Mouse (Mus musculus): ENCODE measurements at regions not wholly inside any gene's neighbourhood (a gene's known extent, or its start where the extent isn't known, plus 50 kb on each side); places are given as distances from the start of the nearest gene placed in this dataset.

- Histone ChIP-seq H3K4me3 (replicated peaks; ENCODE audit: control insufficient read depth, low read depth, low read length) (no peak overlapping the region), H3K27ac (ENCODE audit: control insufficient read depth, insufficient read depth, low read depth, low read length, poor library complexity) (no peak overlapping the region), H3K4me1 (ENCODE audit: control insufficient read depth, insufficient read depth, low read length) (no peaks in the 10 kb centered on the region)
- 86% methylated on average over 1 of the region's 1 CpGs for WGBS
- TF ChIP-seq CTCF (IDR thresholded peaks at IDR 0.05; ENCODE audit: control insufficient read depth, insufficient read depth, low read length), result no peak
- no peak for TF ChIP-seq POLR2A (IDR thresholded peaks at IDR 0.05; ENCODE audit: borderline replicate concordance, control insufficient read depth, low read depth, low read length)
These were observed 50.8 kb upstream of the Fhl2 start for GRCm38 (mm10) chr1:43247609-43248008.

- no peak overlapping the region for H3K4me3 ChIP-seq (replicated peaks; ENCODE audit: control insufficient read depth, low read depth, low read length)
- TF ChIP-seq CTCF (IDR thresholded peaks at IDR 0.05; ENCODE audit: control insufficient read depth, insufficient read depth, low read length) (no peak), POLR2A (IDR thresholded peaks at IDR 0.05; ENCODE audit: borderline replicate concordance, control insufficient read depth, low read depth, low read length) (no peak)
These were observed 53.5 kb upstream of the Fhl2 start for GRCm38 (mm10) chr1:43250281-43250680.

GRCm38 (mm10) chr1:43251356-43251755 lies 54.6 kb upstream of the Fhl2 start:
- WGBS, result 79% methylated on average over 7 of the region's 7 CpGs
- no peak for TF ChIP-seq CTCF (IDR thresholded peaks at IDR 0.05; ENCODE audit: control insufficient read depth, insufficient read depth, low read length)
- TF ChIP-seq POLR2A (IDR thresholded peaks at IDR 0.05; ENCODE audit: borderline replicate concordance, control insufficient read depth, low read depth, low read length), result no peak

More at GRCm38 (mm10) chr1:43250281-43250680, 53.5 kb upstream of the Fhl2 start:
- no peaks in the 10 kb centered on the region for H3K4me1 ChIP-seq (ENCODE audit: control insufficient read depth, insufficient read depth, low read length)
- WGBS, result 82% methylated on average over 6 of the region's 6 CpGs
- H3K27ac ChIP-seq (ENCODE audit: control insufficient read depth, insufficient read depth, low read depth, low read length, poor library complexity), result no peak overlapping the region

GRCm38 (mm10) chr1:43254129-43254528 lies 57.3 kb upstream of the Fhl2 start:
- 45% methylated on average over 1 of the region's 1 CpGs for WGBS
- Histone ChIP-seq H3K4me1 (ENCODE audit: control insufficient read depth, insufficient read depth, low read length) (no peaks in the 10 kb centered on the region), H3K27ac (ENCODE audit: control insufficient read depth, insufficient read depth, low read depth, low read length, poor library complexity) (no peak overlapping the region), H3K4me3 (replicated peaks; ENCODE audit: control insufficient read depth, low read depth, low read length) (no peak overlapping the region)
- TF ChIP-seq POLR2A (IDR thresholded peaks at IDR 0.05; ENCODE audit: borderline replicate concordance, control insufficient read depth, low read depth, low read length) (no peak), CTCF (IDR thresholded peaks at IDR 0.05; ENCODE audit: control insufficient read depth, insufficient read depth, low read length) (no peak)

More at GRCm38 (mm10) chr1:43251356-43251755, 54.6 kb upstream of the Fhl2 start:
- Histone ChIP-seq H3K4me1 (ENCODE audit: control insufficient read depth, insufficient read depth, low read length) (no peaks in the 10 kb centered on the region), H3K27ac (ENCODE audit: control insufficient read depth, insufficient read depth, low read depth, low read length, poor library complexity) (no peak overlapping the region), H3K4me3 (replicated peaks; ENCODE audit: control insufficient read depth, low read depth, low read length) (no peak overlapping the region)

- H3K27ac ChIP-seq (ENCODE audit: control insufficient read depth, insufficient read depth, low read depth, low read length, poor library complexity), result no peak overlapping the region
- no peak for TF ChIP-seq POLR2A (IDR thresholded peaks at IDR 0.05; ENCODE audit: borderline replicate concordance, control insufficient read depth, low read depth, low read length)
- TF ChIP-seq CTCF (IDR thresholded peaks at IDR 0.05; ENCODE audit: control insufficient read depth, insufficient read depth, low read length), result no peak
These were observed 59.3 kb upstream of the Fhl2 start for GRCm38 (mm10) chr1:43256078-43256477.

GRCm38 (mm10) chr1:43257909-43258308 lies 61.1 kb upstream of the Fhl2 start:
- Histone ChIP-seq H3K4me1 (ENCODE audit: control insufficient read depth, insufficient read depth, low read length) (no peaks in the 10 kb centered on the region), H3K27ac (ENCODE audit: control insufficient read depth, insufficient read depth, low read depth, low read length, poor library complexity) (no peak overlapping the region), H3K4me3 (replicated peaks; ENCODE audit: control insufficient read depth, low read depth, low read length) (no peak overlapping the region)
- TF ChIP-seq POLR2A (IDR thresholded peaks at IDR 0.05; ENCODE audit: borderline replicate concordance, control insufficient read depth, low read depth, low read length) (no peak), CTCF (IDR thresholded peaks at IDR 0.05; ENCODE audit: control insufficient read depth, insufficient read depth, low read length) (no peak)
- whole genome bisulfite sequencing, result 69% methylated on average over 6 of the region's 6 CpGs

More at GRCm38 (mm10) chr1:43256078-43256477, 59.3 kb upstream of the Fhl2 start:
- H3K4me3 ChIP-seq (replicated peaks; ENCODE audit: control insufficient read depth, low read depth, low read length), result no peak overlapping the region
- no peaks in the 10 kb centered on the region for H3K4me1 ChIP-seq (ENCODE audit: control insufficient read depth, insufficient read depth, low read length)

- TF ChIP-seq POLR2A (IDR thresholded peaks at IDR 0.05; ENCODE audit: borderline replicate concordance, control insufficient read depth, low read depth, low read length) (no peak), CTCF (IDR thresholded peaks at IDR 0.05; ENCODE audit: control insufficient read depth, insufficient read depth, low read length) (no peak)
- no peaks in the 10 kb centered on the region for H3K4me1 ChIP-seq (ENCODE audit: control insufficient read depth, insufficient read depth, low read length)
- no peak overlapping the region for H3K27ac ChIP-seq (ENCODE audit: control insufficient read depth, insufficient read depth, low read depth, low read length, poor library complexity)
- 81% methylated on average over 1 of the region's 1 CpGs for WGBS
- no peak overlapping the region for H3K4me3 ChIP-seq (replicated peaks; ENCODE audit: control insufficient read depth, low read depth, low read length)
These were observed 63.1 kb upstream of the Fhl2 start for GRCm38 (mm10) chr1:43259841-43260240.

GRCm38 (mm10) chr1:43260491-43260890 lies 63.7 kb upstream of the Fhl2 start:
- WGBS, result 87% methylated on average over 4 of the region's 4 CpGs
- H3K27ac ChIP-seq (ENCODE audit: control insufficient read depth, insufficient read depth, low read depth, low read length, poor library complexity), result no peak overlapping the region
- H3K4me1 ChIP-seq (ENCODE audit: control insufficient read depth, insufficient read depth, low read length), result no peaks in the 10 kb centered on the region
- no peak overlapping the region for H3K4me3 ChIP-seq (replicated peaks; ENCODE audit: control insufficient read depth, low read depth, low read length)
- TF ChIP-seq CTCF (IDR thresholded peaks at IDR 0.05; ENCODE audit: control insufficient read depth, insufficient read depth, low read length) (no peak), POLR2A (IDR thresholded peaks at IDR 0.05; ENCODE audit: borderline replicate concordance, control insufficient read depth, low read depth, low read length) (no peak)

GRCm38 (mm10) chr1:43264407-43264889 lies 67.7 kb upstream of the Fhl2 start:
- Histone ChIP-seq H3K4me3 (replicated peaks; ENCODE audit: control insufficient read depth, low read depth, low read length) (no peak overlapping the region), H3K27ac (ENCODE audit: control insufficient read depth, insufficient read depth, low read depth, low read length, poor library complexity) (no peak overlapping the region), H3K4me1 (ENCODE audit: control insufficient read depth, insufficient read depth, low read length) (no peaks in the 10 kb centered on the region)
- WGBS, result 11% methylated on average over 5 of the region's 5 CpGs
- TF ChIP-seq CTCF (IDR thresholded peaks at IDR 0.05; ENCODE audit: control insufficient read depth, insufficient read depth, low read length), result 0 out of 2 replicates have a peak, but pooled peaks have one; percentile 26
- TF ChIP-seq POLR2A (IDR thresholded peaks at IDR 0.05; ENCODE audit: borderline replicate concordance, control insufficient read depth, low read depth, low read length), result no peak
